Mouse (Mus musculus): ENCODE measurements at regions not wholly inside any gene's neighbourhood (a gene's known extent, or its start where the extent isn't known, plus 50 kb on each side); places are given as distances from the start of the nearest gene placed in this dataset.

GRCm38 (mm10) chr10:23448976-23449859 lies 98.6 kb upstream of the Eya4 start:
- no peak for TF ChIP-seq CTCF (IDR thresholded peaks at IDR 0.05; ENCODE audit: low read depth)
- no peak for TF ChIP-seq EP300 (IDR thresholded peaks at IDR 0.05; ENCODE audit: low read depth)

Data from liver, postnatal 0 days (tissue).